Mouse (Mus musculus): ENCODE measurements around the gene 1700003E16Rik.

Gene 1700003E16Rik

GRCm38 (mm10) chr6:83161442-83161841 lies 5.2 kb downstream of the 1700003E16Rik start:
- DNase-seq, result no peak

- peak; percentile 72 to 75 for DNase-seq
Observed at GRCm38 (mm10) chr6:83161921-83162641, 5.9 kb downstream of the 1700003E16Rik start.

GRCm38 (mm10) chr6:83162701-83163100 lies 6.5 kb downstream of the 1700003E16Rik start:
- DNase-seq, result peak; percentile 67 to 79

- DNase-seq, result no peak
Observed at GRCm38 (mm10) chr6:83165026-83165606, 8.9 kb downstream of the 1700003E16Rik start.

- DNase-seq, result peak; percentile 93 to 95
Observed at GRCm38 (mm10) chr6:83165607-83166242, 9.5 kb downstream of the 1700003E16Rik start, which contains the start of gene Dctn1. Dctn1 (plus strand) TSS chr6:83165920.

GRCm38 (mm10) chr6:83166243-83166630 lies 10.0 kb downstream of the 1700003E16Rik start:
- no peak for DNase-seq

- peak; percentile 50 to 56 for DNase-seq
Observed at GRCm38 (mm10) chr6:83169872-83170271, 13.7 kb downstream of the 1700003E16Rik start.

GRCm38 (mm10) chr6:83171063-83171462 lies 14.9 kb downstream of the 1700003E16Rik start:
- DNase-seq, result no peak

- no peak for DNase-seq
Observed at GRCm38 (mm10) chr6:83172240-83172920, 16.2 kb downstream of the 1700003E16Rik start.

- no peak for DNase-seq
Observed at GRCm38 (mm10) chr6:83175996-83176395, 19.8 kb downstream of the 1700003E16Rik start.

- no peak for DNase-seq
Observed at GRCm38 (mm10) chr6:83179390-83180117, 23.4 kb downstream of the 1700003E16Rik start.

- no peak for DNase-seq
Observed at GRCm38 (mm10) chr6:83180605-83181004, 24.4 kb downstream of the 1700003E16Rik start.

GRCm38 (mm10) chr6:83184858-83185435 lies 28.7 kb downstream of the 1700003E16Rik start:
- no peak for DNase-seq

GRCm38 (mm10) chr6:83185895-83186861 lies 30.0 kb downstream of the 1700003E16Rik start:
- peak; percentile 24 for DNase-seq

- no peak for DNase-seq
Observed at GRCm38 (mm10) chr6:83186946-83187345, 30.7 kb downstream of the 1700003E16Rik start.

- DNase-seq, result no peak
Observed at GRCm38 (mm10) chr6:83193571-83193970, 37.4 kb downstream of the 1700003E16Rik start.

GRCm38 (mm10) chr6:83197345-83198004 lies 41.3 kb downstream of the 1700003E16Rik start:
- peak; percentile 41 to 60 for DNase-seq

- no peak for DNase-seq
Observed at GRCm38 (mm10) chr6:83203320-83203719, 47.1 kb downstream of the 1700003E16Rik start.

GRCm38 (mm10) chr6:83205851-83206250 lies 49.6 kb downstream of the 1700003E16Rik start:
- no peak for DNase-seq

GRCm38 (mm10) chr6:83206321-83206720 lies 50.1 kb downstream of the 1700003E16Rik start:
- DNase-seq, result no peak
